Mouse (Mus musculus) liver, embryonic 15.5 days (tissue): ENCODE measurements around the gene Shisal2b. TPM values are rescaled to one million over a fixed set of nuclear protein-coding genes. Genes with fewer than 3 reads are reported as not detected.

Experiments used
- ATAC-seq: fragments of 200-750 bp; cut with Nextera tagmentation; 2 replicates; pipeline ENCODE4 v1.8.0; 2017; ENCODE audit warnings: moderate number of reproducible peaks, mild to moderate bottlenecking, moderate library complexity; ENCODE audit not compliant: insufficient read depth
- H3K27ac ChIP-seq: fragments of 300-500 bp; sonication (generic); replicated peaks from 2 replicates; pipeline ENCODE4 v1.5.1; 2015; ENCODE audit warnings: mild to moderate bottlenecking, inconsistent platforms
- H3K27me3 ChIP-seq: fragments of 300-500 bp; sonication (generic); 2 replicates; pipeline ENCODE4 v1.6.1; 2015; ENCODE audit warnings: mild to moderate bottlenecking, inconsistent platforms
- H3K36me3 ChIP-seq: fragments of 300-500 bp; sonication (generic); replicated peaks from 2 replicates; pipeline ENCODE4 v1.6.1; 2015; ENCODE audit warnings: moderate library complexity, mild to moderate bottlenecking, inconsistent platforms
- H3K4me1 ChIP-seq: fragments of 300-500 bp; sonication (generic); replicated peaks from 2 replicates; pipeline ENCODE4 v1.6.1; 2015; ENCODE audit warnings: inconsistent platforms
- H3K4me2 ChIP-seq: fragments of 300-500 bp; sonication (generic); 2 replicates; pipeline ENCODE4 v1.6.1; 2015; ENCODE audit warnings: moderate library complexity, mild to moderate bottlenecking, inconsistent platforms
- H3K4me3 ChIP-seq: fragments of 300-500 bp; sonication (generic); replicated peaks from 2 replicates; pipeline ENCODE4 v1.5.1; 2015; ENCODE audit warnings: mild to moderate bottlenecking, inconsistent platforms
- H3K9ac ChIP-seq: fragments of 300-500 bp; sonication (generic); 2 replicates; pipeline ENCODE4 v1.6.1; 2015; ENCODE audit warnings: moderate library complexity, mild to moderate bottlenecking, inconsistent platforms
- H3K9me3 ChIP-seq: fragments of 300-500 bp; sonication (generic); replicated peaks from 2 replicates; pipeline ENCODE4 v1.6.1; 2016; ENCODE audit warnings: inconsistent platforms
- WGBS: fragments of 180-500 bp; shearing (Covaris S2); methylation state at CpG from one replicate; pipeline ENCODE4 v1.1.7; 2015; ENCODE audit warnings: mixed read lengths; ENCODE audit not compliant: insufficient replicate concordance; 5-methylcytosine and 5-hydroxymethylcytosine counted together
- polyA plus RNA-seq: library from polyadenylated mRNA; unstranded; fragments of >200 nt; fragmentation: Nextera tagmentation; extraction: Ambion mirVana; gene quantifications from 2 replicates; pipeline ENCODE4 v1.2.1, GENCODE M21; 2015

The Shisal2b gene
- polyA plus RNA-seq, 1 experiment from 2014 or later = not detected

GRCm38 (mm10) chr13:104816270-104816634 is 47.4 kb downstream of the Shisal2b start:
- H3K9ac ChIP-seq = peak overlapping the region; percentile 81
- peak overlapping the region; percentile 78 for H3K4me3 ChIP-seq
- 9% methylated on average over 8 of the region's 8 CpGs for WGBS
- peak; percentile 1; the same call in 1 of the 2 replicates for ATAC-seq
- peak overlapping the region; percentile 73 for H3K4me2 ChIP-seq
- H3K9me3 ChIP-seq = no peaks in the 10 kb centered on the region
- no peaks in the 10 kb centered on the region for H3K27me3 ChIP-seq
- H3K4me1 ChIP-seq = peaks cover 31% of the 10 kb centered on the region
- H3K36me3 ChIP-seq = no peaks in the 10 kb centered on the region
- H3K27ac ChIP-seq = peak overlapping the region; percentile 84

- no peaks in the 10 kb centered on the region for H3K4me1 ChIP-seq
- H3K27me3 ChIP-seq = no peaks in the 10 kb centered on the region
- H3K27ac ChIP-seq = no peak overlapping the region
- H3K9me3 ChIP-seq = no peaks in the 10 kb centered on the region
- no peaks in the 10 kb centered on the region; the same call in 1 of the 2 replicates for H3K36me3 ChIP-seq
- H3K4me3 ChIP-seq = no peak overlapping the region
- ATAC-seq = no peak
- H3K9ac ChIP-seq = no peak overlapping the region
- H3K4me2 ChIP-seq = no peak overlapping the region
- WGBS = 46% methylated on average over 3 of the region's 3 CpGs
These were observed 58.0 kb downstream of the Shisal2b start for GRCm38 (mm10) chr13:104805681-104806080.

- Histone ChIP-seq H3K4me2 (no peak overlapping the region), H3K9me3 (no peaks in the 10 kb centered on the region), H3K36me3 (peaks cover 3% of the 10 kb centered on the region; the same call in 1 of the 2 replicates), H3K9ac (no peak overlapping the region), H3K27ac (no peak overlapping the region), H3K27me3 (no peaks in the 10 kb centered on the region), H3K4me3 (no peak overlapping the region), H3K4me1 (no peaks in the 10 kb centered on the region)
- WGBS = 73% methylated on average over 7 of the region's 7 CpGs
- no peak; the same call in 1 of the 2 replicates for ATAC-seq
These were observed 64.0 kb downstream of the Shisal2b start for GRCm38 (mm10) chr13:104799566-104800182.

- H3K27me3 ChIP-seq = no peaks in the 10 kb centered on the region
- H3K4me3 ChIP-seq = no peak overlapping the region
- no peaks in the 10 kb centered on the region for H3K9me3 ChIP-seq
- no peak for ATAC-seq
- no peak overlapping the region for H3K4me2 ChIP-seq
- 77% methylated on average over 8 of the region's 8 CpGs for WGBS
- peaks cover 3% of the 10 kb centered on the region; the same call in 1 of the 2 replicates for H3K36me3 ChIP-seq
- H3K4me1 ChIP-seq = no peaks in the 10 kb centered on the region
- H3K27ac ChIP-seq = no peak overlapping the region
- H3K9ac ChIP-seq = no peak overlapping the region
These were observed 64.6 kb downstream of the Shisal2b start for GRCm38 (mm10) chr13:104799067-104799466.

Other genes starting within 250 kb of the Shisal2b start
- gene Srek1ip1, start 71.4 kb downstream of the Shisal2b start, polyA plus RNA-seq = 6.9 and 7.2 TPM in 2 replicates
- gene Cwc27, start 46.8 kb downstream of the Shisal2b start, polyA plus RNA-seq = 6.6 and 8.3 TPM in 2 replicates
- 0.31 and 0.46 TPM in 2 replicates for gene Rgs7bp, start 191.0 kb upstream of the Shisal2b start, polyA plus RNA-seq
- gene 4933425L06Rik, start 218.2 kb upstream of the Shisal2b start, polyA plus RNA-seq = not detected in 2 replicates